Mouse (Mus musculus): Measurements from ENCODE around the gene Yes1.
"Not testable (repeated sequence)": the region's sequence is repeated elsewhere in the genome, so short reads cannot be mapped to it uniquely, and the experiment has no call there.

The Yes1 gene

DNA sequence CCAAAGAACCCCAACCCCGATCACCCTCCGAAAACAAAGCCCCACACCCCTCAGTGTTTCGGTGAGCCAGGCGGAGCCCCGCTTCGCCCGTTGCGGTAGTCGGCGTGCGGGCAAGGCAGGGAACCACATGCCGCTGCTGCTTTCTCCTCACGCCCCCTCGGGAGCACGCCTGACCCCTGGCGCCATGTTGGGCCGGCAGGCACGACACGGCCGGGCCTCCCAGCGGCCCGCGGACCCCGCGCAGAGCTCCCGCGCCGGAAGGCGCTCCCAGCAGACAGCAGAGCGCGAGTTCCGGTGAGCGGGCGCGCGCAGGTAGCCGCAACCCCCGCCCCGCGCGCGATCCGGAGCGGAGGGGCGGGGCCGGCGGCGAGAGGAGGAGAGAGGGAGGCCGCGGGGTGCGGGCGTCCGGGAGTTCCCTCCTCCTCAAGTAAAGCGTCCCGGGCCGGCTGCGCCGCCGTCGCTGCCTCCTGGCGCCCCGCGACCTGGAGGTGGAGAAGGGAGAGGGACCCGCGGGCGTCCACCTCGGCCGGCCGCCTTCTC is at the start of gene Yes1:
Yes1 (plus strand) TSS at position 371 of the 540 bp plus-strand sequence.
- peak; percentile 89 for DNase-seq

DNA sequence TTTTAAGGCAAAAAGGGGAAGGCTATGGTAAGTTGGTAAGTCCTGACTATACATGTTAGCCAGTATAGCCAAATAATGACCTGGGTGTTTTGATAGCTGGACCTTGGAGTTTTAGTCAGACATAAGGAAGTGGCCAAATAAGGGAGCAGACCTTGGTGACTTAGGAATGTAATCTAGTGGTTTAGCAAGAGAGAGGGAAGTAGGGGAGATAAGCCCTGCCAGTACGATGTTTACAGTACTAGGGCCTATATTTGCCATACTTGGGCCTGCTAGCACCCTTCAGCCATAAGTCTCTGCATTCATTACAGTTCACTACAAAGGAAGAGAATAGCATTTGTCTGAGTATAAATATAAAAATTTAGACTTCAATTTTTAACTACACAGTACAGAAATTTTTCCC is 46.3 kb upstream of the Yes1 start:
- no peak for DNase-seq

DNA sequence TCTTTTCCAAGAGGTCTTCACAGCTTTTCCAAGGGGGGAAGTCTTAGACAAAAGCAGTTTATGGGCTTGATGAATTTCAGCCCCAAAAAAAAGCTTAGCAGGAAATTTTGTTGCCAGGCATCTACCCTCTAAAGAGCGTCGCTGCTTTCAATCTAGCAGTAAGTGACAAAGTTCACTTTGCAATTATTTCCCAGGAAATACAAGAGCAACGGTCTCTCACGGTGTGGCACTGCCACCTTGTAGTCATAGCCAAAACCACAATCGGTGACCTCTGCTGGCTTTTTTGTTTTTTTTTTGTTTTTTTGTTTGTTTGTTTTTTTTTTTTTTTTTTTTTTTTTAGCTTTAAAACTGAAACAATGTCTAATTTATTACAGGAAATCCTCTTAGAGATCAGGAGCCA is 39.2 kb upstream of the Yes1 start:
- DNase-seq = no peak

DNA sequence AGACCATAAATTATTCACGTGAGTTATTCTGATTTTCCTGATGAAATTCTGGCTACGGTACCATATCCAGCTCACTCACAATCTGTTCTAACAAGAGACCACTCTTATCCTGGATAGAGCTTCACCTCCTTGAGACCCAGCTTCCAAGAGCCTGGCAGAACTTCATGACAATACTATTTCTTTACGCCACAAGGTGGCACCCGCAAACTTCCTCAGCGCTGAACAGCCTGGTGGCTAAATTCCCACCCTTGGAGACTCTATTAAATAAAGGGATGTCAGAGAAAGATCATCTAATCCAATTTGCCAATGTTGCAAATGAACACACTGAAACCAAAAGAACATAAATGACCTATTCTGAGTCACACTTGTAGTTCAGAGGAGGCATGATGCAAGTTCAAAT is 22.8 kb upstream of the Yes1 start:
- DNase-seq = peak; percentile 62

DNA sequence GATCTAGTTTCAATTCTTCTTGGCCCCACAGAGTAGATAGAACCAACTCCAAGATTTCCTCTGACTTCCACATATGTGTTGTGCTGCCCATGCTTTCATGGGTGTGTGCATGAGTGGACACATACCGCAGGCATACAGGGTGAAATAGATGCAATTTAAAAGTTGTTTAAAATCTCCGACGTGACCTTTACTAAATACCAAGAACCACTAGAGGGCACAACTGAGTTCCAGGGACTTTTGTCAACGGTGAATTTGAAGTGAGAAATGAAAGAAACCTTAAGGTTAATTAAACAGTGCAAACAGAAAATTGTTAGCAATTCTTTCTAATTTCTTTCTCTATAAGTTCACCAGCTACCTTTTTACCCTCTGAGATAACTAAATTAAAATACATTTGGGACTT is 17.2 kb upstream of the Yes1 start:
- peak; percentile 13 for DNase-seq

DNA sequence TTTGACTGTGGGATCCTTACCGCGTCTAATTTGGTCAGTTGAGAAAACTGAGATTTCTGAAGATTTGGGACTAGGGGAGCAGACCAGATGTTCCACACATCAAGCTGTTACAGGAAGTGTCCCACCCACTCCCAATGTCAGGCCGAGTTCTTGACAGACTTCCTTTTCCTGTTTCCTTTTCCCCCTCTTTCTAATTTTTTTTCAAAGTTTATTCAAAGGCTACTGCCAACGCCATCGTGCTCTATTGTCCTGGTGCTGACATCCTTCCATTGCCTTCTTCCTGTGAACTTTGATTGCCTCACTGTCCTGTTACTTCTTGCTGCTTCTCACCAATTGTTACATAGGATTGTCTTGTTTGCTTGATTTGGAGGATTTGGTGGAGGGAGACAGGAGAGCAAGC is 16.6 kb upstream of the Yes1 start:
- no peak for DNase-seq

DNA sequence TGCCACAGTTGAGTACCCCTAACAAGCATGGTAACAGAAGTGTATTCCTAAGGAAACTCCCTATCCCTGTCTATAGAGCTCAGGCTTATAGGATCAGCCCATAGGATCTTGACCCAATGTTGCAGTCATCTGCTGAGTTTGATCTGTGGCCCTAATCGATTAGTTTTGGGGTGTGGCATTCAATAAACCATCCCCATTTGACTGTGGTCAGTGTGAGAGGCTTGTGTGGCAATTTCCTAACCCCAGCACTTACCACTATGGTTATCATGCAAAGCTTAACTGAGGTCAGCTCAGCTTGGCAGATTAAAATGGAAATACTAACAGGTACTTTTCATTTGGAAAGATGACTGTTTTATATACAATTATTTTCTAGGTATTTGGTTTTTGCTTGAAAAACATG is 5.1 kb upstream of the Yes1 start:
- DNase-seq = no peak

DNA sequence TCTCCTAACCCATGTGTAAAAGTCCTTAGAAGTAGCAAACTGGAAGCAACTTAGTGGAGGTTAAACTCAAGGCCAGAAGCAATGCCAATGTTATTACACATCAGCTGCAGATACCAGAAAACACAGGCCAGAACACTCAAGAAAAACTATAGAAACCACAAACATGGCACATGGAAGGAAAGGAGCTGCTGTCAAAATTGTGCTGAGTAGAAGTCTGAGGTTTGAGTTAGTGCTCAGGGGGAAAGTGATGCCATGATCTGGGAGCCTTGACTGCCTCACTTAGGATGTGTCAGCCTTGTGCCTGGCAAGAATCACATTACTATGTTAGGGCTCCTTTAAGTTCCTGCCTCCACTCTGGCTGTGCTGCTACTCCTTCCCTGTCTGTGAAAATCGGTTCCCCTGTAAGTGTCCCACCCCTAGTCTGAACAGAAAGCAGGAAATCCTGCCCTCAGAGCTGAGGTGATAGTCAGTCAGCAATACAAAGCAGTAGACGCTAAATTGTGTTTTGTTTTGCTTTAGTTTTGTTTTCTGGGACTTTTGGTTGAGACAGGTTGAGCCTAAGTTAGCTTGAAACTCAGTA is 3.1 kb upstream of the Yes1 start:
- no peak for DNase-seq

DNA sequence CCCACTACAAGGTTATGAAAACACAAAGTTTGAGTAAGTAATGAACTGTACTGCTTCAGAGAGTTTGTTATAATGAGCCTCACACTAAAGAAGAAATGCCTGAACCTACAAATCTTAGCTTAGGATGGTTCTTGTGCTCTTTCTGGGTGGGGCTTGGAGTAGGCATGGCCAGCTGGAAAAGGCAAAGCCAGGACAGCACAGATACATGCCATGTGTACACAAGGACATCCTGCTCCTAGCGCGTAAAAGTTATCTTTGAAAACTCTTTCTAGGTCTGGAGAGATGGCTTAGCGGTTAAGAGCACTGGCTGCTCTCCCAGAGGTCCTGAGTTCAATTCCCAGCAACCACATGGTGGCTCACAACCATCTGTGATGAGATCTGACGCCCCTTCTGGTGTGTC is 2.5 kb upstream of the Yes1 start:
- DNase-seq = no peak

DNA sequence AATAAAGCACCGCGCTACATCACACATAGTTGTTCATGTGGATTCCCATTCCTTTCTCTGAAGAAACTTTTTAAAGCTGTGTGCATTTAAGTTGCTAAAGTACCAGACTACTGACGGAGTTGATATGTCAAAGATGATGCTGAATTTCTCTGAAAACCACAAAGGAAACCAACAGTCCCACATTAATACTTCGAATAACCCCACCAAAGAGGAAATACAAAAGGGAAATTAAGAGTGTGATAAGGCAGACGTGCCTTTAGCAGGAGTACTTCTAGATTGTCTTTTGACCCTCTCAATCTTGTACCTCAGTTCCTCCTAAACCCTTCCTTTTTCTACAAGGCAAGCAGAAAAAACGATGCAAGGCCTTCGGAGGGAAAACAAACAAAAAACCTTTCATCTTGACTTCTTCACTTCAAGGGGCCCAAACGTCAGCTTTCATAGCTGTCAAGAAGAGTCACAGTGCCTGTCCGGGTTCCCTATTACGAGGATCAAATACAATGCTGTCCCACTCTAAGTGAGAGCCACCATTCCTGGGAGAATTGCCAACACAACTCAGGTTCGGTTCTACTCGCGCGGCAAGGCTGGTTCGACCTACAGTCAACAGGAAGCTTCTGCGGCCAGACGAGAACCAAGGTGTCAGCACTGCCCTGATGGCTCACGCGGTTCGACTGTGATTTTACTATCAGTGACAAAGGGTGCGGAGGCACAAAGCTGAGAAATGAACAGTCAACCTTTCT is 739 bp upstream of the Yes1 start:
- no peak for DNase-seq

DNA sequence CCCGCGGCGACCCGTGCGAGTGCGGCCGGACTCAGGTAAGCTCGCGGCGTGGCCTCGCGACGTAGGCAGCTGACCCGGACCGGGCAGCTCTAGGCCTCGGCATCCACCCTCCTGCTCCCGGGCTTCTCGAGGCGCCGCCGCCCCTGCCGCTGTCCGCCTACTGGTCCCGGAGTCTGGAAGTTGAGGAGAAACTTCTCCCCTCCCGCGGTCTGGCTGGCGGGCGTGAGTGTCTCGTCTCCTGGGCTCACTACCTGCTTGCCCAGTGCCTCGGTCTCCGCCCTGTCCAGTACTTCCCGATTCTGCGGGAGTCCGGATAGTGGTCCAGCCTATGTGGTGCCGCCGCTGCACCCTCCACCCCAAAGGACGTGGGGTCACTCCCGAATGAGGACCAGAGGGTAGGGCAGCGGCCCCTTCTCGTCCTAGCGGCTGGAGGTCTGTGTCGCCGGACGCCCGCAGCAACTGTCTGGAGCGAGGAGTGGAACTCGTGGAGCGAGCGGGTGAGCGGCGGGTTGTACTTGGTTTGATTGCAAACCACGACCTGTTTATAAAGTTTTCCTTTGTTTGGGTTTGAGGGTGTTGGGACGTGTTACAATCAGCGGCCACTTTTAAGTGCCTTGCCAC is 480 bp downstream of the Yes1 start:
- peak; percentile 43 for DNase-seq

DNA sequence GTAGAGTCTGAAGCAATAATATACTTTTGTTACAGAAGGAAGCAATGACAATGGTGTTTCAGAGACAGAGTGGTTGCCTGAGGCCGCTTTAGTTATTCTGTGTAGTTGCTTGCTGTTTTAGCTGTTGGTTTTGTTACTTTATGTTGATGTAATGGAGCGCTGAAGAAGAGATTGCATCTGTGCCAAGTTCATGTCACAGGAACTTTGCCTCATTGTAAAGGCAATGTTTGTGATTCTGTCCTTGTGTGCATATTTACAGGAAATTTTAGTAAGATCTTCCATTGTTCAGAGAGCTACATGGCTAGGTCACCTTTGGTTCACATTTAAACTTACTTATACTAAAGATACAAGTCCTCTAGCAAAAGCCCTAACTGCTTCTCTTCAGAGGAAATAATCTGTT is 3.3 kb downstream of the Yes1 start:
- DNase-seq = no peak

DNA sequence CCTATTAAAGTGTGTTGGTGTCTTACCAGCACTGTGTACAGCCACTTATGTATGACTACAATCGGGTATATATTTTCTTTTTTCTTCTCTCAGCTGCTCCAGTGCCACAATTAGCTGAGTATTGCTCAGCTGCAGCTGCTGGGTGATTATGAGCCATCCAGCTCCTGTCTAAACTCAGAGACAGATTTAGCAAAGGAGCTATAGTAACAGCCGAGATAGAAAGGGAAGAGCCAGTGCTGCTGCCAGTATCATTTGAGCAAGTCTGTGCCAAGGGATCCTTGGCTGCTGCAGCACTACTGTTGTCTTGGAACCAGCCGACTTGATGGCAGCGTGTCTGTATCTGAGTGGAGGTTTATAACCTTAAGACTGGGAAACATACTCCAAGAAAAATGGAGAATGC is 3.7 kb downstream of the Yes1 start:
- no peak for DNase-seq

DNA sequence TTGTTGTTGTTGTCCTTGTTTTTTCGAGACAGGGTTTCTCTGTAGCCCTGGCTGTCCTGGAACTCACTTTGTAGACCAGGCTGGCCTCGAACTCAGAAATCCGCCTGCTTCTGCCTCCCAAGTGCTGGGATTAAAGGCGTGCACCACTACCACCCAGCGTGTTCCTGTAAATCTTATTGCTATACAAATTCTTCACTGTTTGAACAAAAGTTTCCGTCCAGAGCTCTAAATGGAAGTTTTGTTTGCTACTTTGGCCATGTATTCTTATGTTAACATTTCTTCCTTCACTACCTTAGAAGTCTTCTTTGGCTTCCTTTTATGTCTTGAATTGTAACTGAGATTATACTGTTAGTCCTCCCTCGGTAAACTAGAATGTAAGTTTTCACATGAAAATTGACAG is 5.5 kb downstream of the Yes1 start:
- not testable (repeated sequence) for DNase-seq

DNA sequence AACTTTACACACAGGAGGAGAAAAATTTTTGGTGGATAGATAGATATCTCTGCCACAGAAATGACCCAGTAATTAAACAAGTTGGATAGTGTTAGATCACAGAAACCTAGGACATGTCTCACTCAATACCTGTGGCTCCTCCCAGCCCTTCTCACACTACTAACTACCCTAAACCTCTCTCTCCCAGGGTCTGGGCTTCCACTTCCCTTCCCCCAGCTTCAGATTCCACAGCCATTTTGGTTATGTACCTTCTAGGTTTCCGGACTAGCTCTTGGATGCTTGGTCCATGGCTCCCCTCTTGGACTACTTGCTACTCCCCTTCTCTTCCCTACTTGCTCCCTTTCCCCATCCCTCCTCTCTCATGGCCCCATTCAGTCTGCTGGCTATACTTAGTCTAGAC is 6.9 kb downstream of the Yes1 start:
- no peak for DNase-seq

DNA sequence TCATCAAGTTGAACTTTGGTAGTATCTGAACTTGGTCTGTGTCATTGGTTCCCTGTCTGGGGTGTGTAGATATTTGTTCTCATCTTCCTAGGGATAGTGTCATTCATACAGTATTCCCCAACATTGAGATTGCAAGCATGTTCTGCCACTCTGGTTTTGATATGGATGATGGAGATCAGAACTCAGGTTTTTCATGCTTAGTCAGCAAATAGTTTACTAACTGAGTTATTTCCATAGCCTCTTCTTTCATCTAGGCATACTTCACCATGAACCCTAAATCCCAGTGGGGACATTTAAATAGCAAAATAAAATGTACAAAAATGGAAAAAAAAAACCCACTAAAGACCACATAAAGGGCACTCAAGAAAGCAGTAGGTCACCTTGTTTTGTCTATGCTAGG is 12.7 kb downstream of the Yes1 start:
- no peak for DNase-seq

DNA sequence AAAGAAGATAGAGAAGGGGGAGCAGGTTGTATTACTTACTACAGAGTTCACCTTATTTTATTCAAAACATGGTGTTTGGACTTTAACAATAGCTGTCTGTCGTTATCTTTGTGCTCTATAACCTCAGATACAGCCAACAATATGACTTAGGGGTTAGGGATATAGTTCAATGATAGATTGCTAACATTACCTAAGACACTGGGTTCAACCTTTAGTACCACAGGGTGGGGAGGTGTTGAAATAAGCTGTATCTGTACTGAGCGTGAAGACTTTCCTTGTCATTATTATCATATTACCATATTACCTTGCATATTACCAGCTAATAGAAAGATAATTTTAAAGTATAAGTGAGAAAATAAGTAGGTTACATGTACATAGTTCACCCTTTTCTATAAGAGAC is 13.8 kb downstream of the Yes1 start:
- no peak for DNase-seq

DNA sequence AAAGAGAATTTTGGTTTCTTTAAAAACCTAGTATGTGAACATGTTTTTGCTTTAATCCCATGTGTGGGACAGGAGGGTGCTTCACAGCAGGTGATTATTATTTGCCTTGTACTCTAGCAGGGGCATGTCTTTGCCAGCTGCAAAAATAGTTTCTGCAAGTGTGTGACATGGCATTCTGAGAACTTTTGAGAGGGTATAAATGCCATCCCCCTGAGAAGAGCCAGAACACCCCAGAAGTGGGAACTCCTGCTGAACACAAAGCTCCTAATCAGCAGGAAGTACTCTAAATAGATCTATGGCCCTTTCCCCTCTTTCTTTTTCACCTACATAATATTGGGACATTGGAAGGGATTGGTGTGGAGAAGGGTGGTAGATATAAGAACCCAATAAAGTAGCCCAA is 22.2 kb downstream of the Yes1 start:
- DNase-seq = no peak

DNA sequence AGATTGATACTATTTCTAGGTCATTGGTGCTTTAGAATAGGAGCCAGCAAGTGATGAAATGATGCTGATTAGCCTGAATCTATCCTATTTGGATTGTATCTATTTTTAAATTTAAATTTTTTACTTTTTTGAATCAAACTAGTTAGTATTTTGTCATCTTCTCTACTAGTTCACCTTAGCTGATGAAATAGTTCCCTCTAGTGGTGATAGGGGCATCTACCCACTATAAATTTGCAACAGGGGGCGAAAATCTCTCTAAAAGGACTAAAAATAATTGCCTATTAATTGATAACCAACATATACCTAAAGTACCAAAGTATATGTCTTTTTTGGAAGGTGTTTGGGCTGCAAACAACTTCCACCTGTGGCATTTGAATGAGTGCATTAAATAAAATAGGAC is 46.4 kb downstream of the Yes1 start:
- no peak for DNase-seq

DNA sequence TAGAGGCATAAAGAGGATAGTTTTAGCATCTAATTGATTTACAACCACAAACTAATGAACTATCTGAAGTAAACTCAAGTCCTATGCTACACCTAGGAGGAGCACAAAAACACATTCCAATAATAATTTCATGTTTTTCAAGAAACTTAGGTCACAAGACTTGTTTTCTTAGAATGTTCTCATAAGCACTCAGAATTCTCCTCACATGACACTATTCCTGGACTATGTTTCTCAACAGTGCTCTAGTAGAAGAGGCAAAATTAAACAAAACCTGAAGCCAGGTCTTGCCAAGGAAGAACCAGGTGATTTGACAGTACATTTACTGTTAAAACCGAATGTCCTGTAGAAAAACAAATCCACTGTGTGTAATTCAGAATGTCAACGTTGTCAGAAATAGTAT is 71.5 kb downstream of the Yes1 start:
- no peak for DNase-seq

DNA sequence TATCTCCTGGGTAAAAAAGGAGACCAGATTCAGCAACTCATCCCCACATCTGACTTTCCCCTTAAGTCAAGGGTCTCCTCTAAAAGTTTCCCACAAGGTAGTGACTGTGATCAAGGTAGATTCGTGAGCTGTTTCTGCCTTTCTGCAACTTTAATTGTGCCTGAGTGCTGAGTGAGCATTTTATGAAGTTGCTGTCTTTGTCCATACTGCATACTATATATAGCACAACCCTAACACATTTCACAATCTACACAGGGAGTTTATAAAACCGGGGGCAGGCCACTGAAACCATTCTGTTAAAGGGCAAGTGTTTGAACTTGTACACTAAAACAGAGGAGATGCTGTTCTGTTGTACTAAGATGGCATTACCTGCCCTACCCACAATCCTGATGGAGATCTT is 82.4 kb downstream of the Yes1 start:
- no peak for DNase-seq

DNA sequence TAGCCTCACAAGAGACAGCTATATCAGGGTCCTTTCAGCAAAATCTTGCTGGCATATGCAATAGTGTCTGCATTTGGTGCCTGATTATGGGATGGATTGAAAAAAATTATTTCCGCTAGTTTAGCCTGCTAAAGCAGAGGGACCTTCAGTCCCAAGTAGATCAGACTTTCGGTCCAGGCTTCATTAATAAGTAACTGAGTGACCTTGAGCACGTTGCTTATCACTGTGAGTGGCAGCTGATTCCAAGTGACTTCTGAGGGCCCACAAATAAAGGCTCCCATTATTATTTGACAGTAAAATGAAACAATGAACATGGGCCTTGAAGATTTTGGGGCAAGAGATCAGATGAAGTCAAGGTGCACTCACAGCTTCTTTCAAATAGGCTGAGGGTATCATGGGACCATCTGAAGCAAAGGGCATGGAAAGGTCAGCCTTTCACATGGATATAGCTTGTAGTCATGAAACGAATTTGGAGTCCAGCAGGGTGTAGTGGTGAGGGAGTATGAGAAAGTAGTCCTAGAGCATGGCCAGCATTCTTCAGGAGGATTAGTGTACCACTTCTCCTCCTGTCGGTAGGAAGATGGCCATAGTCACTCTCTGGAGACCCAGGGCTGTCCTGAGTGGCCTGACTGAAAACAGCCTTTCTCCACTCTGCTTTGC is 86.4 kb downstream of the Yes1 start:
- DNase-seq = no peak

DNA sequence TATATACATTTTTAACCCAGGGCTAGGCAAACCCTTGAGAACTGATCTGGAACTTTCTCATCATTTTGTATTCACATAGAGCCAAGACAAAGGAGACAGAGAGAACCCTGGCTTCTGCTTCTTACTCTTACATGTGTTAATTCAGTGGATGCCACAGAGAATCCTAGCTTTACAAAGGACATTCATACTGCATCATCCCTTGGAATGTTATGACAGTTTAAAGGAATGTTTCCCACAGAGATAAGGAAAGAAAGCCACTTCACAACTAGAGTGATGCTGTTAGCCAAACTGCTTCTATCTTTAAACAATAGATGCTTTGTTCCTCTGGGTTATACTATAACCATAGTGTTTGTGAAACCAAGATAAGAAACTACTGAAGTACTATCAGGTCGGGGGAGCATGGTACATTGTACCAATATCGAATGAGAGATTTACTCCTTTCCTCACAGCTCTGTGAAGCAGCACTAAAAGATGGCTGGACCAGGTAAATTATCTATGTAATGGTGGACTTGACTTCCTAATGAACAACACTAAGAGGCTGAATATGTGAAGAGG is 95.3 kb downstream of the Yes1 start:
- DNase-seq = no peak

DNA sequence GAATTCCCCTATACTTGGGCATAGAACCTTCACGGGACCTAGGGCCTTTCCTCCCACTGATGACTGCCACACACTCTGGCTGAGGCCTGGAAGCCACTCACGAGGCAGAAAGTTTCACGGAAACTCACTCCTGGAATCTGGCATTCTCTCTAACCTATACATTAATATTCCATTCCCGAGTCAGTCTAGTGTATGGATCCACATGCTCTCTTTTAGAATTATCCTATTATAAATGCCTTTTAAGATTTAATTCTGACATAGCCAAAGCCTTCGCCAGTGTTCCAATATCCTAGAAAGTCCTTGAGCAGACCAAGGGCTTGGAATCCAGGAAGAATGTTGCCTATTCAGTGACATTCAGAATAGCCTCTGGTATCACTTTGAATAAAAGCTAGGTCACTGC is 100.5 kb downstream of the Yes1 start:
- DNase-seq = no peak

Measured in thymus, postnatal 4 days (tissue).